Mouse (Mus musculus) leukemia stem cell, adult 10-12 weeks (primary cell): Measurements from ENCODE around the gene Prok2. TPM values are rescaled to one million over a fixed set of nuclear protein-coding genes. Genes with fewer than 3 reads are reported as not detected.

ENCODE experiments used
- polyA plus RNA-seq: library from polyadenylated mRNA; stranded (reverse); fragments of >175 nt; gene quantifications from 2 replicates; pipeline ENCODE4 v1.2.3, GENCODE M21; 2012; ENCODE audit warnings: low replicate concordance

Prok2 gene
- polyA plus RNA-seq, result not detected in 2 replicates

GRCm38 (mm10) chr6:99725971-99726561, at the start of gene Prok2:
TSS of gene Prok2 (minus strand) at chr6:99726392.

GRCm38 (mm10) chr6:99692206-99692915, 33.8 kb downstream of the Prok2 start, which contains the start of gene Gpr27:
TSS of gene Gpr27 (plus strand) at chr6:99692679.

GRCm38 (mm10) chr6:99666318-99667171, 59.6 kb downstream of the Prok2 start, which contains the start of the genes Eif4e3 and Gm20696:
TSS of gene Eif4e3 (minus strand) at chr6:99666771.
TSS of gene Gm20696 (minus strand) at chr6:99666797.

Other genes starting within 250 kb of the Prok2 start
- gene Foxp1, start 203.7 kb downstream of the Prok2 start, polyA plus RNA-seq, result 64.5 and 140 TPM in 2 replicates
- gene Eif4e3, start 59.6 kb downstream of the Prok2 start, polyA plus RNA-seq, result 0.75 and 0.92 TPM in 2 replicates
- gene Gm20696, start 59.6 kb downstream of the Prok2 start, polyA plus RNA-seq, result 0.25 TPM in 1 of 2 replicates, not detected in the other
- 0.11 and 0.39 TPM in 2 replicates for gene Gpr27, start 33.7 kb downstream of the Prok2 start, polyA plus RNA-seq